Mouse (Mus musculus) retina, embryonic 14.5 days (tissue): ENCODE measurements at regions not wholly inside any gene's neighbourhood (a gene's known extent, or its start where the extent isn't known, plus 50 kb on each side); places are given as distances from the start of the nearest gene placed in this dataset.

ENCODE experiments used
- DNase-seq: peaks from one replicate; pipeline ENCODE4 v3.0.0-alpha.2; 2015; ENCODE audit warnings: low spot score

DNA sequence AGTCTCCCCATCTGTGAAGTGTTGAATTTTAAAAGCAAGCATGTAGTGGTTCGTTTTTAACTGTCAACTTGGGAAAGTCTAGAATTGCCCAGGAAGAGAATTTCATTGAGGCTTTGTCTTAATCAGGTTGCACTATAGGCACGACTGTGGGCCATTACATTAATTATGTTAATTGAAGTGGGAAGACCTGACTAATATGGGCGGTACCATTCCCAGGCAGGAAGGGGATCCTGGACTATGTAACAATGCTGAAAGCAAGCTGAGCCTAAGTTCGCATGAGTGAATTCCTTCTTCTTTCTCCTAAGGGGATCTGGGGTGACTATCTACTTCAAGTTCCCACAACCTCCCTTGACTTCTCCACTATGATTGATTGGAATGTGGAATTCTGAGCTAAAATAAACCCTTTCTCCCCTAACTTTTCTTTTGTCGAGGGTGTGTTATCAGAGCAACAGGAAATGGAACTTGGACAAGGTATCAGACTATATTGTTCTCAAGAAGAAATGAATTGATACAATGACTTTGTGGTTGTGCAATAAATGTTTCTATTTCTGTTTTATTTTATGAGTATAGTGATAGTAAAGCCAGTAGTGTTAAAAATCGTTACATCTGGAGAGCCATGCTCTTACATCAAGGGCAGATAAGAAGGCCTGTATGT lies 285.2 kb upstream of the Adgrl2 start:
- DNase-seq: no peak

- no peak for DNase-seq
Measured at GRCm38 (mm10) chr3:149274987-149275386, 284.6 kb upstream of the Adgrl2 start.

- no peak for DNase-seq
Measured at GRCm38 (mm10) chr3:149273993-149274692, 283.8 kb upstream of the Adgrl2 start.

DNA sequence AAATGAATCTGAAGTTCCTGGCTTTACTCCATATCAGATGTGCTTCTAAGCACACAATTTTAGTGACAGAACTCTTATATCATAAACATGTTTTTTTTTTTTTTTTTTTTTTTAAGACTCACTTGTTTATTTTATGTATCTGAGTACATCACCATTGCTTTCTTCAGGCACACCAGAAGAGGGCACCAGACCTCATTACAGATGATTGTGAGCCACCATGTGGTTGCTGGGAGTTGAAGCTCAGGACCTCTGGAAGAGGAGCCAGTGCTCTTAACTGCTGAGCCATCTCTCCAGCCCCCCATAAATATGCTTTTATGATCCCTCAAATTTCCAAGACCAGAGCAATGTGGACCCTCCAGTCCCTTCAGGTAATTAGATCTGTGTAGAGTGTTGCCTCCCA lies 280.1 kb upstream of the Adgrl2 start:
- DNase-seq: no peak

- no peak for DNase-seq
Measured at GRCm38 (mm10) chr3:149262332-149262970, 272.1 kb upstream of the Adgrl2 start.

GRCm38 (mm10) chr3:149261764-149262163 lies 271.4 kb upstream of the Adgrl2 start:
- DNase-seq: no peak

GRCm38 (mm10) chr3:149258826-149259225 lies 268.5 kb upstream of the Adgrl2 start:
- no peak for DNase-seq

- no peak for DNase-seq
Measured at GRCm38 (mm10) chr3:149256891-149257290, 266.5 kb upstream of the Adgrl2 start.

DNA sequence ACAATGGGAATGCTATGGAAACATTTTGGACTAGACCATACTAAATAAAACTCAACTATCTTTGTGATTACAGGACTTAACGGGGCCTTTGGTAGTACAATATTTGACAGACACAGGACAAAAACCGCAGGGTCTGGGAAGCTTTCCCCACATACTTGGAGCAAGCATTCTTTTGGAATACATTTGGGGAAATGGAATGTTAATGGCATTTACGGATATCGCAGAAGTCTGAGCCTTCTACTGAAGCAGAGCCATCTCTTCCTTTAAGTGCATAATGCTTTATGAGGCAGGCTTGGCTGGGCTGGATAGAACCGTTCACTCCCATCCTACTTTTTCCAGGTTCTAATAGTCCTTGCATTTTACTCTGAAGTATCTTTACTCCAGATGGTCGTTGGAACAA lies 262.7 kb upstream of the Adgrl2 start:
- no peak for DNase-seq

DNA sequence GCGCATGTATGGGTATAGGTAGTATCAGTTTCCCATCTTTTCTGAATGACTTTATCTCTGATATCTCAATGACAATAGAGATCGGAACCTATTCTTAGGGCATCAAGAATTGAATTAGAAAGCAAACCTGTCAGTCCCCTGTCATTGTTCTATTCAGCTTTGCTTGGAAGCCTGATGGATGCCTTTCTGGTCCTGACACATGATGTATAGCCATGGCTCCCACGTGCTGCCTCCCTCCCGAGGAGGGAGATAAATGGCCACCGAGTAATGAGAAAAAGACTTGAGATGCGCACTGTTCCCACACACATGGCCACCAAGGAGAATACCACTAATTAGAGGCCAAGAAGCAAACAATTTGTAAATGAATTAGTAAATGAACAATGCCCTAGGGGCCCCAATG lies 261.8 kb upstream of the Adgrl2 start:
- no peak for DNase-seq

DNA sequence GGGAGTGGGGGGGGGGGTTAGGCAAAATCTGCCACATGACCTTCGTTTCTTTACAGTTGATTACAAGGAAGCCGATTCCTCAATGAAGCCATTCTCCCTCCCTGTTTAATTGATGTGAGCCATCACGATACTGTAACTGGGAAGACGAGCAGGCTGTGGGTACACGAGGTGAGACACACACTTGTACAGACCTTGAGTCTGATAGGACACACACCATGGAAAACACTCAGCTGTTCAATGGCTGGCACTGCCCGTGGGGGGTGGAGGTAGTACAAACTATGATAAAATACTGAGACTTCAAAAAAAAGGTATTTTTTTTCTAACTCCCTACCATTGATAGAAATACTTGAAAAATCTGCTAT lies 257.3 kb upstream of the Adgrl2 start:
- no peak for DNase-seq

DNA sequence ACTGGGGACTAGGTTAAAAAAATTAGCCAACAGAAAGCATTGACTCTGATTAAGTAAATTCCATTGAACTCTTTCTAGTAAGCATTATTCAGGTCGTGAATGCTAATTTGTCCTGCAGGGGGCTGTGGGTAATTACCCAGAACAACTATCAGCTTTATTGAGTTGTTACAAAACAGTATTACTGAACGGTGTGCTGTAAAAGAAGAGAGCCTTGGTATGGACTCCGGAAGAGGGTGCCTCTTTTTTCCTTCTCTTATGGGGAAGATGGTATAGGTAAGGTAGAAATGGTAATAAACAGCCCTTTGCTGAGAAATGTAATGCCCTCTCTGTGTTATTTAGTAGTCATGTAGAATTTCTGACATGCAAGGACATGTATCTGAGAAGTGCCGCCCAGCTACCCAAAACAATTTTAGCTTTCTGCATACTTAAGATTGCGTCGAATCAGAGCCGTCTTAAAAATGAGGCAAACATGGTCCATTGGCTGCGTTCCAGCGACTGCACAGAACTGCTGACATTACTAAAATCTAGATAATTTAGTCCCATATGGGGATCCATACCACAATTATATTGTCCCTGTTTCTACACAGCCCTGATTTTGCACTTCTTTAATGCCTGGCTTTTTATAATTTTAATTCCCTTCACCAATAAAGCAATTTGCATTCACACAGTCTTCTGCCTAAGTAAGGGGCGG lies 256.7 kb upstream of the Adgrl2 start:
- no peak for DNase-seq

GRCm38 (mm10) chr3:149239664-149240063 lies 249.3 kb upstream of the Adgrl2 start:
- DNase-seq: no peak

GRCm38 (mm10) chr3:149238076-149238475 lies 247.7 kb upstream of the Adgrl2 start:
- no peak for DNase-seq

- DNase-seq: no peak
Measured at GRCm38 (mm10) chr3:149235183-149235582, 244.8 kb upstream of the Adgrl2 start.

DNA sequence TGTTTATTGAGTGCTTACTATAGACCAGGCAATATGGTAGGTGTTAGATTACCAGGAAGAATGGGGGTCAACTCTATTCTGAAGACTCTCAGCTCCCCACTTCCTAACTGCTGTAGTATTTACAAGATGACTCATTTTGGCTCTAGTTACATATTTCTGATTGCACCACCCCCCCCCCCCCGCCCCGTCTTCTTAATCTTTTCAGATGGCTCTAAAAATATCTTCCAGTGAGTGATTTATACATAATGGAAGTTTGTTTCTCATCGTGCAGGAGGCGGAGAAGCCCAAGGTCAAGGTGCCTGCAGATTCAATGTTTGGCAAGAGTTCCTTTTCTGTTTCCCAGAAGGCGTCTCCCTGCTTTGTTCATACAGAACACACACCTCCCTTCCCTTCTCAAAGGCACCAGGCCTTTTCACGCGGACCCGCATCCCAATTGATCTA lies 243.4 kb upstream of the Adgrl2 start:
- no peak for DNase-seq

GRCm38 (mm10) chr3:149233191-149233641 lies 242.9 kb upstream of the Adgrl2 start:
- no peak for DNase-seq

DNA sequence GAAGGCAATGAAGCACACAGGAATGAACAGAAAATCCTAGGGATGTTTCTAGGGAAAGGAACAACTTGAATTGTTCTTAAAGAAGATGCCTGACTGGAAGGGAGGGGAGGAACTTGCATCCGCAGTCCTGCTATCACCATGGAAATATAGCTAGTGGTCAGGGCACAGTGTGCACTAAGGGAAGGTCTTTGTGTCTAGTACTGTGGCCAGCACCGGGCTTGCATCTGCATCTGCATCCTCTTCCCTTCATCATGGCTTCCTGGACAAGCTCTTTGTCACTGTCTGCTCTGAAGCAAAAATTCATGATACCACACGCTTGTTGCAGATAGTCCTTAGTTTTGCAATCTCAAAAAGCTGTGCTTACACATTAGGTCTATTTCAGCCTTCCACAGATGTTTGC lies 241.0 kb upstream of the Adgrl2 start:
- DNase-seq: no peak

- no peak for DNase-seq
Measured at GRCm38 (mm10) chr3:149227556-149227955, 237.2 kb upstream of the Adgrl2 start.

- DNase-seq: no peak
Measured at GRCm38 (mm10) chr3:149226723-149227122, 236.4 kb upstream of the Adgrl2 start.

- DNase-seq: no peak
Measured at GRCm38 (mm10) chr3:149225684-149226083, 235.3 kb upstream of the Adgrl2 start.

GRCm38 (mm10) chr3:149224271-149224670 lies 233.9 kb upstream of the Adgrl2 start:
- DNase-seq: no peak

DNA sequence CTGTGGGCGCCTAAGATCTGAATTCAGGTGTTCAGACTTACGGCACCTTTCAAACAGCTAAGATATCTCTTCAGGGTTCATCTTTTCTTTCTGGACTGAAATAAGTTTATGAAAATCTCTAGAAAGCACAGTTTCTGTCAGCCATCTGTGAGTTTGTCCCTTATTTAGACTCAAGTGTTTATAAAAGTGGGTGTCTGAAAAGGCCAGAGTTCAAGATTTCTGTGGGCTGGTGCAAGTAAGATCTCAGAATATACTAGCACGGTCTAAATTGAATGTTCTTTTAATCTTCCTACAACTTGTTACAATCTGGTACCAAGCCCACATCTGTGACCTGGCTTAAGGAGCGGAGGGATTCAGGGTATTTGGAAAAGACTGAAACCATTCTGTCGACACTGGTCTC lies 233.4 kb upstream of the Adgrl2 start:
- no peak for DNase-seq
